Mouse (Mus musculus) heart, adult 8-10 months (tissue): ENCODE results near the gene Ccdc157. TPM values are rescaled to one million over a fixed set of nuclear protein-coding genes. Genes with fewer than 3 reads are reported as not detected.

Source experiments
- DNase-seq: peaks from one replicate; pipeline ENCODE4 v3.0.0; 2022; ENCODE audit warnings: low spot score
- microRNA-seq: library from miRNA; unstranded; fragments of <30 nt; microRNA quantifications from one replicate; pipeline ENCODE4 v1.2.0, GENCODE M21; 2022
- total RNA-seq, 4 experiments: library from RNA; stranded (reverse); gene quantifications; 2 replicates each; pipeline ENCODE4 v1.2.4; 2022

Ccdc157 gene
- total RNA-seq, 4 experiments from 2014 or later: 3.0 to 4.2 (median 3.6) TPM

DNA sequence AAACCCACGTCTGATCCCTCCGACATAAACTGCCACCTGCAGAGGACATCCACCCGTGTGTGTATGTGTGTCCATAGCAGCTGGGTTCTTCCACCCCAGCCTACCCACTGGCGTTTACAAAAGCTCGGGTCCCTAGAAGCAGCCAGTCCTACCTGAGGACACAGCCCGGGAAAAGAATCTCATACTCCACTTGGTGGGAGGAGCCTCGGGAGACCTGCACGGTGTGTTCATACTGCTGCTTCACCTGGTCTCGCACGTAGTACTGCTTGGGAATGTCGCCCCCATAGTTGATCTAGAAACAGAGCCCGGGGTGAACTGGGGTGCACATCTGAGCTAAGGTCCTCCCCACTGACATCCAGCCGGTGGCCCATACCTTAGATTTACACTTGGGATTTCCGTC, 56.6 kb downstream of the Ccdc157 start:
- no peak for DNase-seq

DNA sequence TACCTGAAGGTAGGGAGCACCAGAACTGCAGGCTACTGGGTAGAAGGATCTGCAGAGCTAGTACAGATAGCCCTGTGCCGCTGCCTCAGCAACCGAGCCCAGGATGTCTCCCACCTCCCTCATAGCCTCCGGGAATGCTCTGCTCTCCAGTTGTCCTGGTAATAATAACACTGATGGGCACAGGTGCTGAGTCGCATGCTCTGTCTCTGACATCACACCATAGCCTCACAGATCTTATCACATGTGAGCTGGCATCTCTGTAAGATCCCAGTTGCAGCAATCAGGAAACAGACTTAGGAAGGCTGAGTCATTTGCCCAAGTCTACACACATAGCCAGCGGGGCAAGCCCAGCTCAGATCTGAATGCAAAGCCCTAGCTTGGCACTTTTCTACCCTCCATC, 58.2 kb downstream of the Ccdc157 start:
- no peak for DNase-seq

DNA sequence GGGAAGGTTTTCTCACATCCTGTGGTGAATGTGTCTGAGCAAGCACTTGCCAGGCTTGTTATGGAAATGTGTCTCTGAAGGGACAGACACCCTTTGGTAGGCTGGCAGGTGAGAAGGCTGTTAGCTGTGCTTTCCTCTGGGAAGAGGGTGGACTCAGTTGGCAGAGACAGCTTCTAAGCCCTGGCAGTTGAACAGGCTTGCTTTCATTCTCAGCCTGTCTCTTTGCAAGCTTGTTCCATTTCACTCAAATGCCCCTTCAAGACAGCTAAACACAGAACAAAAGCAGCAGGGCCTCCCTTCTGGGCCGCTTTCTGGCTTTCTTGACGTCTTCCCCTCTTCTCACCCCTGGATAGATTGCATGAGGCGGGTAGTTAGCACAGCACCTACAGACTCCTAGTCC, 60.6 kb downstream of the Ccdc157 start:
- no peak for DNase-seq

- DNase-seq: no peak
Observed at GRCm38 (mm10) chr11:4098816-4099215, 61.3 kb downstream of the Ccdc157 start.

DNA sequence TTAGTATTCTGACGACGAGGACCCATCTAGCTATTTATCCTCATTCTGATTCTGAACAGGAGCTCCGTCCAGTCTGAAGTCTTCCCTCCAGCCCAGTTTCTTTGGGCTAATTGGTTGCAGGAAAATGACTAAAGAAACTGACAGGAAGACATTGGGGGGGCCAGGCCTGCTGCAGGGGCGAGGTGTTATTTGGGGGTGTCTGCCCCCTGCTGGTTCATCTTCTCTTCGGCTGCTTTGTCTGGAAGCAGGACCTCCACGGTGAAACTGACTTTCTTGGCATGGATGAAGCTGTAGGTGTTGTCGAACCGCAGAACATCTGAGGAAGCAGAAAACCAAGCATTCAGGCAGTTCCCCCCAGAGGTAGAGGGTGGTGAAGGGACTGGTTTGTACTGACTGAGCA, 62.0 kb downstream of the Ccdc157 start:
- DNase-seq: no peak

GRCm38 (mm10) chr11:4097091-4097621, 62.9 kb downstream of the Ccdc157 start:
- peak; percentile 16 for DNase-seq

DNA sequence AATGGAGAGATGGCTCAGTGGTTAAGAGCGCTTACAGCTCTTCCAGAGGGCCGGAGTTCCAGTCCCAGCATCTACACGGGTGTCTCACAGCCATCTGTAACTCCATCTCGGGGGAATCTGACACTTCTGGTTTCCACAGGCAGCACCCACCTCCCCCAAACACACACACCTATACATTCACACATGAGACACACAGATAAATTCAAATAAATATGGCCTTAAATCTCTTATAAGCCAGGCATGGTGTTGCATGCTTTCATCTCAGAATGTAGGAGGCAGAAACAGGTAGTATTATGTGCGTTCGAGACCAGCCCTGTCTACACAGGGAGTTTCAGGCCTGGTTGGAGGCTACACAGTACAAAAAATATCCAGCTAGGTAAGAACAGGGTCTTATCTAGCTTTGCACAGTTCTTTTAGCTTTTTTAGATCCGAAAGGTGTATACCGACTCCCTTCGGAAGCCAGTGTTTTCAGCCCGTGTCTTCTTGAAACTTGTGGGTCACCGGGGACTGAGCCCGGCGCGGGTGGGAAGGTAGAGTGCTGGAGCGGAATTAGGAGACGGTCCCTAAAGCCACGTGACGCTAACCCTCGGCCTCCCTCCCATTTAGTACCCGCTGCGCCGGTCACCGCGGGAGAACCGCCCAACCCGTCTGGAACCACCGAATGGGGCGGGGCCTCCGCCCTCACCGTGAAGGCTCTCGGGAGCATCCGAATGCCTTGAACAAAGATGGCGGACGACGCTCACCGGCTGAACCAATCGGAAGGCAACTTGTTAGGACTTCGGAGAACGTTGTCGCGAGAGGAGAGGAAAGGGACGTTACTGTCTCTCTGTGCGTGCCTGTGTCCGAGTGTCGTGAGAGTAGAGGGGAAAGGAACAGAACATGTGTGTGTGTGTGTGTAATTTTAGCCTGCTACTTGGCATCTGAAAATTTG, 63.8 kb downstream of the Ccdc157 start:
- DNase-seq: peak; percentile 99

DNA sequence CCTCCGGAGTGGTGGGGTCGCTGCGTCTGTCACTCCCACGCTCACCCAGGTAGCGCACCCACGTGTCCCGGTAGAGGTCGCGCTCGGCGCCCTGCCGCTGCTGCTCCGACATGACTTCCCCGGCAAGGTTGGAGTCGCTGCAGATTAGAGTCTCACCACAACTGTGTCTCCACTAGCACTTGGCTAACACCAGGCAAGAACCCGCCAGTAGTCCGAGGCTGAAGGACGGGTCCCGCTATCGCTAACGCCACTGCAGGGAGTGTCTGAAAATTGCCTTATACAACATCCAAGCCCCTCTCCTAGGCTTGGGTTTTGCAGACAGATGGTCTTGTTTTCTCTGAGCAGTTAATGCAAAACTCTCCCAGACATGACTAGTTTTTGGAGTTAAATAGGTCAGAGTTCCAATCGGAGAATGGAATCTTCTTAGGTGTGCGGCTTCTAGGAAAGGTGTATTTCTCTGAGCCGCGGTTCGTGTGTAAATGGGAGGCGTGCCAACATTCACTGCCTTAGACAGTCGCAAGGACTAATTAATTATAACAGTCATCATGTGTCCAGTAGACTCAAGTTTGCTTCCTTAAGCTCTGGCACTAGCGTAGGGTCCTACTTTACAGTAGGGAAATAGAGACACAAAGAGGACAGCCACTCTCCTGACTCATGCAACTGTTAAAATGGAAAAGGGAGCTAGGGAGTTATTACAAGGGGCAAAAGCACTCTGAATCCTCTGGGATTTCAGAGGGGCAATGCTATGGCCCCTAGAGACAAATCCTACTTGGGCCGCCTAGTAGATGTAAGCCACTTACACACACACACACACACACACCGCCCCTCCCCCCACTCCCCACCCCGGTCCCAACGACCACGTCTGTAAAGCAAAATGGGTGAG, 64.7 kb downstream of the Ccdc157 start, which contains the start of gene Mtfp1:
Gene Mtfp1 (minus strand): TSS at position 275 of the 883 bp plus-strand sequence.
- peak; percentile 64 for DNase-seq

- peak; percentile 48 for DNase-seq
Observed at GRCm38 (mm10) chr11:4094378-4095170, 65.5 kb downstream of the Ccdc157 start.

DNA sequence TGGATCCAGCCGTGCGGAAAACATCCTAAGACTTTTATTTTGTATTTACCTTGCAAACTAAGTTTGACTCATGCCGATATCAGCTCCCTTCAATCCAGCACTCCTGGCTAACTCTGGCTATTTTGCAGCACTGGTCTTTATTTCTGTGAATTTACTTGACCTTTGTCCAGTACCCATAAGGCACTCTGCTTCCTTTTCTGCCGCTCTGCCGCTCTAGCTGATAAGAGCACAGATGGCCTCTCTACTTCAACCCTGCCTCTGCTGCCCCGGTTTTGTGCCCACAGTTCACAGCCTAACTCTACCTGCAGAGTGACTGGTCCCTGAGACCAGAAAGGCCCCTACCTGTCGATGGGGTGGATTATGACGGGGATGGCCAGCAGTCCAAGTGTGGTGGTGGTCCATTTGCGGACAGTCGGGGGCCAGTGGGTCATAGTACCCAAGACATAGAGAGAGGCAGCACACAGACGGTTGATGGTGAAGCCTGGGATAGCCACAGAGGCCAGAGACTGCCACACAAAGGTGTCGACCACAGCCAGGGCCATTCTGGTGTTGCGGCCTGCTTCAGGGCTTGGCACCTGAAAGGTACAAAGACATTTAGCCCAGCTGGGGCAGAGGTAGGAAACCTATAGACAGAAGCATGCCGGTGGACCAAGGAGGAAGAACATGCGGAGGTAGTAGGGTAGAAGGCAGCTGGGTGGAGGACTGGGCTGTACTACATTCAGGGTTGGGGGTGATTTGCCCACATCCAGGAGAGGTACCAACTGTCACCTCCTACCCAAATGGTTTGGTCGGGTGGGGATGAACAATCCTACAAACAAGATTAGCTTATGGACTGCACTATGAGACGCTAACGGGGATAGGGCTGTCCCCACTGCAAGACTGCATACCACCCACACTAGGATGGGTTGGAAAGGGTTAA, 66.4 kb downstream of the Ccdc157 start:
- no peak for DNase-seq

Small RNA genes within 50 kb of the gene (microRNA-seq; reads per million reads assigned to microRNA genes)
- gene Mir3060: not detected

Other genes with a start within 250 kb of the Ccdc157 start
- gene Slc35e4, start 245.6 kb downstream of the Ccdc157 start, total RNA-seq: 1 to 10 TPM; 3.1 to 5.5 (median 4.3) TPM
- 10 to 100 TPM; 43.0 to 46.5 (median 44.3) TPM for gene Tcn2, start 228.1 kb downstream of the Ccdc157 start, total RNA-seq
- 10 to 100 TPM; 25.1 to 30.5 (median 27.3) TPM for gene Pes1, start 196.3 kb downstream of the Ccdc157 start, total RNA-seq
- gene 4930556J24Rik, start 183.5 kb downstream of the Ccdc157 start, total RNA-seq: not detected
- under 1 TPM in 1 of 4 experiments, not detected in 3; 0.27 TPM for gene Gal3st1, start 176.7 kb downstream of the Ccdc157 start, total RNA-seq
- gene Sec14l4, start 128.8 kb downstream of the Ccdc157 start, total RNA-seq: under 1 TPM in 3 of 4 experiments, not detected in 1; 0.16 to 0.65 (median 0.20) TPM
- 1 to 10 TPM in 1 of 4 experiments, not detected in 3; 1.6 TPM for gene Sec14l3, start 95.5 kb downstream of the Ccdc157 start, total RNA-seq
- gene Mtfp1, start 64.8 kb downstream of the Ccdc157 start, total RNA-seq: 100 to 1,000 TPM; 128 to 167 (median 148) TPM
- gene Sec14l2, start 36.9 kb downstream of the Ccdc157 start, total RNA-seq: under 1 TPM; 0.41 to 0.82 (median 0.60) TPM
- 10 to 100 TPM in 3 of 4 experiments, 1 to 10 TPM in 1; 10.0 to 14.2 (median 11.2) TPM for gene Rnf215, start 25.1 kb downstream of the Ccdc157 start, total RNA-seq
- gene Sf3a1, start 57 bp upstream of the Ccdc157 start, total RNA-seq: 10 to 100 TPM; 25.8 to 34.5 (median 30.4) TPM
- gene Tbc1d10a, start 26.5 kb upstream of the Ccdc157 start, total RNA-seq: 1 to 10 TPM; 7.6 to 9.2 (median 8.2) TPM
- gene Castor1, start 57.9 kb upstream of the Ccdc157 start, total RNA-seq: 1 to 10 TPM; 3.5 to 6.9 (median 4.8) TPM
- 1 to 10 TPM in 1 of 4 experiments, not detected in 3; 1.6 TPM for gene Osm, start 76.1 kb upstream of the Ccdc157 start, total RNA-seq
- 1 to 10 TPM in 1 of 4 experiments, under 1 TPM in 3; 0.19 to 1.3 (median 0.38) TPM for gene Lif, start 97.3 kb upstream of the Ccdc157 start, total RNA-seq